Mouse (Mus musculus): ENCODE measurements at regions not wholly inside any gene's neighbourhood (a gene's known extent, or its start where the extent isn't known, plus 50 kb on each side); places are given as distances from the start of the nearest gene placed in this dataset.

- intact Hi-C loops (cut with DNase I), result no loop called here
- no peak for DNase-seq
These were observed 77.8 kb upstream of the Map1b start for GRCm38 (mm10) chr13:99593846-99594813.

- intact Hi-C loops (cut with DNase I), result no loop called here
- no peak for DNase-seq
These were observed 76.9 kb upstream of the Map1b start for GRCm38 (mm10) chr13:99593243-99593635.

- DNase-seq, result no peak
- intact Hi-C loops (cut with DNase I), result no loop called here
These were observed 76.4 kb upstream of the Map1b start for GRCm38 (mm10) chr13:99592596-99593242.

GRCm38 (mm10) chr13:99588646-99589045, 72.3 kb upstream of the Map1b start:
- DNase-seq, result no peak
- intact Hi-C loops (cut with DNase I), result no loop called here

- intact Hi-C loops (cut with DNase I), result no loop called here
- DNase-seq, result no peak
These were observed 67.5 kb upstream of the Map1b start for GRCm38 (mm10) chr13:99583841-99584240.

GRCm38 (mm10) chr13:99580296-99580695, 64.0 kb upstream of the Map1b start:
- no peak for DNase-seq
- intact Hi-C loops (cut with DNase I), result no loop called here

GRCm38 (mm10) chr13:99579596-99580175, 63.3 kb upstream of the Map1b start:
- DNase-seq, result no peak
- intact Hi-C loops (cut with DNase I), result no loop called here

GRCm38 (mm10) chr13:99577686-99578085, 61.3 kb upstream of the Map1b start:
- intact Hi-C loops (cut with DNase I), result no loop called here
- no peak for DNase-seq

- intact Hi-C loops (cut with DNase I), result no loop called here
- DNase-seq, result no peak
These were observed 56.7 kb upstream of the Map1b start for GRCm38 (mm10) chr13:99573021-99573420.

- DNase-seq, result no peak
- intact Hi-C loops (cut with DNase I), result no loop called here
These were observed 56.0 kb upstream of the Map1b start for GRCm38 (mm10) chr13:99572381-99572780.
